ENCODE assay signal across 8 mouse cellular contexts in genomic region chr5:119671965-119672347, GRCm38 (mm10). TPM values are rescaled to one million over a fixed set of nuclear protein-coding genes. Genes with fewer than 3 reads are reported as not detected.
DNase-seq lines count a peak whose midpoint lies in the region; ATAC-seq and TF ChIP-seq lines count a peak whose summit lies in the region.

No protein-coding gene starts in this region.

- peak overlapping the region; percentile 69 for H3K4me2 ChIP-seq in heart, postnatal 0 days (ENCODE audit: low read depth, low read length)
- H3K4me2 ChIP-seq in stomach, embryonic 16.5 days (ENCODE audit: low read depth, low read length), result peak overlapping the region; percentile 88

- H3K9ac ChIP-seq in heart, adult 2 months (ENCODE audit: low read depth, low read length), result peak overlapping the region; percentile 48
- H3K9ac ChIP-seq in heart, postnatal 0 days (replicated peaks; ENCODE audit: low read depth, low read length), result peak overlapping the region; percentile 66
- H3K9ac ChIP-seq in liver, adult 2 months (ENCODE audit: low read depth, low read length), result peak overlapping the region; percentile 78
- peak overlapping the region; percentile 76 for H3K9ac ChIP-seq in stomach, embryonic 16.5 days (ENCODE audit: low read length)

- H3K27me3 ChIP-seq in heart, adult 2 months (ENCODE audit: control insufficient read depth, insufficient read depth, low read length), result no peaks in the 10 kb centered on the region
- H3K27me3 ChIP-seq in heart, postnatal 0 days (ENCODE audit: control insufficient read depth, insufficient read depth, low read length), result peaks cover 77% of the 10 kb centered on the region
- no peaks in the 10 kb centered on the region for H3K27me3 ChIP-seq in liver, adult 2 months (ENCODE audit: control insufficient read depth, insufficient read depth, low read length)
- peaks cover 54% of the 10 kb centered on the region for H3K27me3 ChIP-seq in stomach, embryonic 16.5 days (ENCODE audit: control insufficient read depth, insufficient read depth, low read length)

- H3K9me3 ChIP-seq in heart, postnatal 0 days (replicated peaks; ENCODE audit: control insufficient read depth, low read length), result no peaks in the 10 kb centered on the region
- H3K9me3 ChIP-seq in stomach, embryonic 16.5 days (replicated peaks; ENCODE audit: control insufficient read depth, low read length), result no peaks in the 10 kb centered on the region

- no peak for TF ChIP-seq EP300 in heart, adult 2 months (IDR thresholded peaks at IDR 0.05; ENCODE audit: insufficient read depth, low read depth, low read length)
- TF ChIP-seq EP300 in heart, postnatal 0 days (IDR thresholded peaks at IDR 0.05; ENCODE audit: low read depth), result no peak

- 1% methylated on average over 23 of the region's 23 CpGs for WGBS in heart, adult 2 months
- 2% methylated on average over 23 of the region's 23 CpGs for WGBS in heart, postnatal 0 days
- WGBS in liver, adult 2 months, result 1% methylated on average over 23 of the region's 23 CpGs
- WGBS in stomach, embryonic 16.5 days, result 1% methylated on average over 23 of the region's 23 CpGs

- peaks cover 5% of the 10 kb centered on the region; the same call in 1 of the 2 replicates for H3K36me3 ChIP-seq in heart, adult 2 months (ENCODE audit: control insufficient read depth, insufficient read depth, low read length)
- H3K36me3 ChIP-seq in heart, postnatal 0 days (replicated peaks; ENCODE audit: control insufficient read depth, insufficient read depth, low read length), result no peaks in the 10 kb centered on the region
- H3K36me3 ChIP-seq in liver, adult 2 months (ENCODE audit: control insufficient read depth, insufficient read depth, low read length), result peaks cover 5% of the 10 kb centered on the region; the same call in 1 of the 2 replicates
- H3K36me3 ChIP-seq in stomach, embryonic 16.5 days (ENCODE audit: control insufficient read depth, insufficient read depth, low read length), result no peaks in the 10 kb centered on the region

- no peaks in the 10 kb centered on the region; the same call in 1 of the 2 replicates for H3K4me1 ChIP-seq in heart, adult 2 months (ENCODE audit: control insufficient read depth, insufficient read depth, low read length)
- peaks cover 15% of the 10 kb centered on the region; the same call in 1 of the 2 replicates for H3K4me1 ChIP-seq in heart, postnatal 0 days (ENCODE audit: control insufficient read depth, insufficient read depth)
- no peaks in the 10 kb centered on the region for H3K4me1 ChIP-seq in liver, adult 2 months (ENCODE audit: control insufficient read depth, insufficient read depth, low read length)
- H3K4me1 ChIP-seq in stomach, embryonic 16.5 days (ENCODE audit: control insufficient read depth, insufficient read depth, low read length), result peaks cover 10% of the 10 kb centered on the region

- H3K79me2 ChIP-seq in heart, adult 2 months (replicated peaks; ENCODE audit: control insufficient read depth, insufficient read depth, low read length), result no peaks in the 10 kb centered on the region
- H3K79me2 ChIP-seq in liver, adult 2 months (ENCODE audit: control insufficient read depth, insufficient read depth, low read length), result 0 out of 2 replicates have a peak, but pooled peaks cover 3% of the 10 kb centered on the region

- peak overlapping the region; percentile 93 for H3K27ac ChIP-seq in heart, adult 2 months
- H3K27ac ChIP-seq in heart, postnatal 0 days (ENCODE audit: low read depth), result peak overlapping the region; percentile 83
- H3K27ac ChIP-seq in liver, adult 2 months (replicated peaks; ENCODE audit: insufficient read depth, low read depth, low read length), result peak overlapping the region; percentile 3
- peak overlapping the region; percentile 94 for H3K27ac ChIP-seq in stomach, embryonic 16.5 days (ENCODE audit: low read length)

- ATAC-seq in heart, postnatal 0 days (ENCODE audit: insufficient read depth, low read depth), result no peak
- ATAC-seq in stomach, embryonic 16.5 days (ENCODE audit: insufficient read depth, low FRiP score), result no peak

- intact Hi-C loops in heart, adult 2 months (cut with DNase I), result loop anchor here (5.0 kb wide), 3 partner anchors 615 to 795 kb away; no protein-coding TSS in a partner anchor

- peak; percentile 38 for TF ChIP-seq CTCF in heart, adult 2 months (IDR thresholded peaks at IDR 0.05)
- TF ChIP-seq CTCF in heart, postnatal 0 days (IDR thresholded peaks at IDR 0.05; ENCODE audit: low read depth), result peak; percentile 25
- TF ChIP-seq CTCF in liver, adult 2 months (IDR thresholded peaks at IDR 0.05; ENCODE audit: low read depth, low read length), result no peak

- DNase-seq in heart, adult 2 months, result peak; percentile 46 to 68
- DNase-seq in heart, adult 9 months (ENCODE audit: low spot score in 2 of 2), result no peak
- DNase-seq in adipocyte (ENCODE audit: low spot score), result peak; percentile 56
- no peak for DNase-seq in heart, postnatal 0 days (ENCODE audit: low spot score)
- DNase-seq in liver, adult 2 months (ENCODE audit: extremely low read depth, low read depth, low spot score), result no peak
- no peak for DNase-seq in frontal cortex, postnatal 14 days (ENCODE audit: low spot score in 2 of 2)
- DNase-seq in B cell, adult 2 months, result no peak

- H3K4me3 ChIP-seq in heart, adult 2 months, result peak overlapping the region; percentile 58
- peak overlapping the region; percentile 55 for H3K4me3 ChIP-seq in heart, postnatal 0 days (ENCODE audit: low read depth, low read length)
- peak overlapping the region; percentile 65 for H3K4me3 ChIP-seq in liver, adult 2 months (ENCODE audit: insufficient read depth, low read depth, low read length)
- peak overlapping the region; percentile 58 for H3K4me3 ChIP-seq in stomach, embryonic 16.5 days (replicated peaks; ENCODE audit: low read length)

- no peak for TF ChIP-seq POLR2A in heart, adult 2 months (IDR thresholded peaks at IDR 0.05; ENCODE audit: insufficient read depth, low read depth, low read length)
- no peak for TF ChIP-seq POLR2A in liver, adult 2 months (IDR thresholded peaks at IDR 0.05; ENCODE audit: extremely low read depth, insufficient read depth, low read length)

RNA-seq across cellular contexts. Expression of gene Tbx3, which starts 1.5 kb away (rescaled TPM):
- total RNA-seq in heart, adult 2 months (2021), result 10 to 100 TPM; 10.2 to 10.4 TPM
- 4.4 and 4.9 TPM in 2 replicates for polyA plus RNA-seq in heart, adult 2 months (2012; rRNA removed)
- 3.2 and 6.7 TPM in 2 replicates for total RNA-seq in heart, postnatal 0 days (2014; rRNA removed; ENCODE audit: low replicate concordance)
- 5.4 and 5.7 TPM in 2 replicates for polyA plus RNA-seq in heart, postnatal 0 days (2015; fragmentation: Nextera tagmentation; extraction: Ambion mirVana)
- 7.7 and 8.2 TPM in 2 replicates for total RNA-seq in liver, adult 2 months (2014; rRNA removed)
- polyA plus RNA-seq in liver, adult 2 months (2012; rRNA removed), result 25.0 and 32.4 TPM in 2 replicates
- polyA plus RNA-seq in stomach, embryonic 16.5 days (2015; fragmentation: Nextera tagmentation; extraction: Ambion mirVana), result 15.8 and 16.5 TPM in 2 replicates

Comparison
In these comparisons a context has a peak if more than half of its experiments do, and no peak if none do; other contexts are left out.
1. DNase-seq: peak in heart, adult 2 months (2 of 2) and adipocyte (single experiment); none in heart, adult 9 months (0 of 2), heart, postnatal 0 days (single experiment), liver, adult 2 months (single experiment), frontal cortex, postnatal 14 days (0 of 2) and B cell, adult 2 months (0 of 2).
2. H3K27ac ChIP-seq: peak in every context shown above with its lines; median percentile 94 in stomach, embryonic 16.5 days; 93 in heart, adult 2 months; 83 in heart, postnatal 0 days; 3 in liver, adult 2 months.
3. Peak in every context shown above with its lines, with median percentiles within 50 percentile points of each other: H3K4me3 ChIP-seq and H3K9ac ChIP-seq.